Mouse (Mus musculus) intestine, postnatal 0 days (tissue): ENCODE results near the gene Arhgef3. TPM values are rescaled to one million over a fixed set of nuclear protein-coding genes. Genes with fewer than 3 reads are reported as not detected.

ENCODE experiments used
- ATAC-seq: fragments of 200-750 bp; cut with Nextera tagmentation; 2 replicates; pipeline ENCODE4 v1.8.0; 2017; ENCODE audit warnings: mild to moderate bottlenecking, moderate TSS enrichment, moderate library complexity
- H3K27ac ChIP-seq: fragments of 300-500 bp; sonication (generic); 2 replicates; pipeline ENCODE4 v1.5.1; 2014; ENCODE audit warnings: mild to moderate bottlenecking, low read depth, low read length, moderate library complexity
- H3K27me3 ChIP-seq: fragments of 300-500 bp; sonication (generic); replicated peaks from 2 replicates; pipeline ENCODE4 v1.6.1; 2014; ENCODE audit warnings: low read length, mixed read lengths; ENCODE audit not compliant: control insufficient read depth, insufficient read depth
- H3K36me3 ChIP-seq: fragments of 300-500 bp; sonication (generic); 2 replicates; pipeline ENCODE4 v1.6.1; 2014; ENCODE audit warnings: mild to moderate bottlenecking, moderate library complexity; ENCODE audit not compliant: control insufficient read depth, insufficient read depth
- H3K4me1 ChIP-seq: fragments of 300-500 bp; sonication (generic); replicated peaks from 2 replicates; pipeline ENCODE4 v1.6.1; 2014; ENCODE audit warnings: antibody characterized with exemption, low read length, mixed read lengths; ENCODE audit not compliant: control insufficient read depth, insufficient read depth
- H3K4me2 ChIP-seq: fragments of 300-500 bp; sonication (generic); replicated peaks from 2 replicates; pipeline ENCODE4 v1.6.1; 2014; ENCODE audit warnings: low read depth, mild to moderate bottlenecking, moderate library complexity
- H3K4me3 ChIP-seq: fragments of 300-500 bp; sonication (generic); 2 replicates; pipeline ENCODE4 v1.5.1; 2014; ENCODE audit warnings: low read depth, low read length
- H3K9ac ChIP-seq: fragments of 300-500 bp; sonication (generic); 2 replicates; pipeline ENCODE4 v1.6.1; 2014; ENCODE audit warnings: mild to moderate bottlenecking, low read depth, low read length
- H3K9me3 ChIP-seq: fragments of 300-500 bp; sonication (generic); 2 replicates; pipeline ENCODE4 v1.6.1; 2016; ENCODE audit warnings: mixed run types; ENCODE audit not compliant: control insufficient read depth
- CTCF ChIP-seq: sonication (generic); IDR thresholded peaks from 2 replicates; pipeline ENCODE4 v1.5.1; 2016; ENCODE audit warnings: low read depth, mild to moderate bottlenecking, control low read depth, antibody characterized with exemption, moderate library complexity
- WGBS: fragments of 180-500 bp; shearing (Covaris S2); extraction: QIAGEN DNeasy Blood & Tissue Kit; methylation state at CpG from one replicate; pipeline ENCODE4 v1.1.7; 2014; 5-methylcytosine and 5-hydroxymethylcytosine counted together
- polyA plus RNA-seq: library from polyadenylated mRNA; unstranded; fragments of >200 nt; fragmentation: Nextera tagmentation; extraction: Ambion mirVana; gene quantifications from 2 replicates; pipeline ENCODE4 v1.2.1, GENCODE M21; 2015

Gene Arhgef3
- polyA plus RNA-seq, 1 experiment from 2014 or later = 12.2 TPM

DNA sequence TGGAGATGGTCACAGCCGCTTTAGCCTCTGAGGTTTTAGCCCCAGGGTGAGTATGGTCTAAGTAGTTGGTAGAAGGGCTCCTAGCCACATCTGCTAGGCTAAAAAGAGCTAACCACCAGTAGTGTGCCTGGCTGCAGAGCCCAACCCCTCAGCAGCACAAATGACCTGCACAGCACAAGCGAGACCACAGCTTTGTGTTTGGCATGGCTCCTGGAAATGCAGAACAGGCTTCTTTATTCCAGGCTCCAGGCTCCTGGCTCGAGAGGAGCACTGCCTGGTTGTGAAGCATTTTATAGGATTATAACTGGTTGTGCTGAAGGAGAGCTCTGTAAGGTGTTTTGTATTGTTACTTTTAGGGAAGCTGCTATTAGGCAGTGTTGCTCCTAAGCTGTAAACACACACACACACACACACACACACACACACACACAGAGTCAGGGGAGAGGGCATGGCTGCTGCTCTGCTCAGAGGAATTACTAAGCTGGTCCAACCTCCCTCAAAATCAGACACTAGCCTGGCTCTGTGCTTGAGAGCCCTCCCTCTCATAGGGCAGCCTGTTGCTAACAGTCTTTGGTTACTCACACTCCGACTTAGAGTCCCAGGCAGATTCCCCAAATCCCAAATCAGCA lies 217.8 kb downstream of the Arhgef3 start:
- no peaks in the 10 kb centered on the region; the same call in 1 of the 2 replicates for H3K27me3 ChIP-seq
- H3K9me3 ChIP-seq = no peaks in the 10 kb centered on the region
- no peaks in the 10 kb centered on the region for H3K4me1 ChIP-seq
- no peak for TF ChIP-seq CTCF
- 81% methylated on average over 4 of the region's 4 CpGs for WGBS
- no peaks in the 10 kb centered on the region for H3K36me3 ChIP-seq
- H3K4me2 ChIP-seq = no peak overlapping the region
- no peak for ATAC-seq
- H3K9ac ChIP-seq = no peak overlapping the region
- no peak overlapping the region for H3K4me3 ChIP-seq
- H3K27ac ChIP-seq = no peak overlapping the region

DNA sequence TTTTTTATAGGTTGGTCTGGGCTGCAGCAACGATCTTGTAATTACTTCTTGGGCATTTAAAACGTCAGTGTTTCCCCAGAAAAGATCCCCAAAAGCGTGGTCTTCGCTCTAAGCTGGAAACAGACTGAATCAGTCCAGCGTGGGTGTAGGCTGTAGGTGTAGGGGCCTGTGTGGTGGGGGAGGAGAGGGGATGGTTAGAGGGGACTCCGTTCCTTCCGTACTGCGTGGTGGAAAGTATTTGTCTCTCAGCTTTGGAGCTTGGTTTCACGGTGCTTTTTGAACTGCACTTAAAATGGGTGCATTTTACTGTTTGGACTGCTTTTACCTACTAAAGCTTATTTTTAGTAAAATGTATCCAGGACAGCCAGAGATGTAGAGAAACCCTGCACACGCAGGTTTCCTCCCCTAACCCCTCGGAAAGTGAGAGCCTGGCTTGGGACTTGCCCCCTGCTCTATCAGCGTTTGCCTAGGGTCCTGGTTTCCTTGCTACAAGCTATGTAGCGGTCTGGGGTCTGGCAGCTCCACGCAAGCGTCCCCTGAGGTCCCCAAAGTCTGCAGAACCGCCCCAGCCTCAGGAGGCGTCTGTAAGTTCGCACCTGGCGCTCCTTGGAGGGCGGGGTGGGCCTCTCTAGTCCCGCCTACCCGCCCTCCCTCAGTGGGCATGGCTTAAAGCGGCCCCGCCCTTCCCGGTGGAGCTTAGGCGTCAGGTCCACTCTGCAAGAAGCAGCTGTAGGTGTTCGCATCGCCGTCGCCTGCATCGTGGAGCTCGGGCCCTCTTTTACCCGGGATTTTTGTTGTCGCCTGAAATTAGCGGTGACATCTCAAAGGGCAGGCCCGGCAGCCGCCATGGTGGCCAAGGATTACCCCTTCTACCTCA lies 220.9 kb downstream of the Arhgef3 start:
- Histone ChIP-seq H3K9me3 (no peaks in the 10 kb centered on the region), H3K27ac (peak overlapping the region; percentile 62), H3K4me2 (peak overlapping the region; percentile 90), H3K9ac (peak overlapping the region; percentile 62), H3K36me3 (no peaks in the 10 kb centered on the region), H3K27me3 (no peaks in the 10 kb centered on the region; the same call in 1 of the 2 replicates), H3K4me3 (peak overlapping the region; percentile 60), H3K4me1 (no peaks in the 10 kb centered on the region)
- WGBS = 5% methylated on average over 37 of the region's 37 CpGs
- peak; percentile 94 for ATAC-seq
- TF ChIP-seq CTCF = no peak

DNA sequence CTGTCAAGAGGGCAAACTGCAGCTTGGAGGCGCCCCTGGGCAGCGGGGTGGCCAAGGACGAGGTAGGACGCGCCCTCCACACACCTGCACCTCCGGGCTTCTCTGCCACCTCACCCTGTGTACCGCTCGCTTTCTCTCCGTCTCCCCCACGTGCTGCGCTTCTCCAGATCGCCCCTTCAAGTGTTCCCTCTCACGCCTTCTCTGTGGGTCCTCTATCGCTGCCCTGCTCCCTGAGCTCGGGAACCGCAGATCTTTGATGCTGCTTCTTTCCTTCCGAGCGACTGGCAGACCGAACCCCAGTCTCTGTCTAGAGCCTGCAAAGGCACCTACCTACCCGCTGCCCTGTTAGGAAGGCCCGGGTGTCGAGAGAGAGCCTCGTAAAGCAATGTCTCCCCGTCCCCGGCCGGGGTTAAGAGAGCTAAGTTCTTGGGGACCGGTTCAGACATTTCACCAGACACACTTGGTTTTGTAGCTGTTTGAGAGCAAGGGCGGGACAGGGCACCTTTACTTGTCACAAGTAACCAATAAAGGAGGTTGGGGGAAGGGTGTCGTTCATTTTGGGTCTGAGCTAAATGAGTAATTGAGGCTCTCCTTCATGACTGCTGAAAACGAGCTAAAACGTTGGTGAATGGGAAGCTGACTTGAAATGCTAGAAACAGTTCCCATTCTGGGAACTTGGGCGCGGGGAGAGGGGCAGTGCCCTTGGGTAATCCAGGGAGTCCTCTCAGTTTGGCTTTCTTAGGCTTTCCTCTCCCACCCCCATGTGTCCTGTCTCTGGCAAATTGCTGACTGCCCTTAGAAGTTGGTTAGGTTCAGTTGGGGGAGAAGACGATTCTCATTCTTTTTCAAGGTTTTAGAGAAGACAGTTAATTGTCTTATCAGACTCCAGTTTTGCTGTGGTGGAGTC lies 221.8 kb downstream of the Arhgef3 start:
- no peaks in the 10 kb centered on the region for H3K4me1 ChIP-seq
- peak overlapping the region; percentile 62 for H3K27ac ChIP-seq
- no peaks in the 10 kb centered on the region; the same call in 1 of the 2 replicates for H3K27me3 ChIP-seq
- H3K4me3 ChIP-seq = peak overlapping the region; percentile 60
- H3K36me3 ChIP-seq = no peaks in the 10 kb centered on the region
- H3K4me2 ChIP-seq = peak overlapping the region; percentile 90
- WGBS = 5% methylated on average over 34 of the region's 34 CpGs
- peak overlapping the region; percentile 62 for H3K9ac ChIP-seq
- peak; percentile 68 for ATAC-seq
- no peaks in the 10 kb centered on the region for H3K9me3 ChIP-seq
- 0 out of 2 replicates have a peak, but pooled peaks have one; percentile 32 for TF ChIP-seq CTCF

DNA sequence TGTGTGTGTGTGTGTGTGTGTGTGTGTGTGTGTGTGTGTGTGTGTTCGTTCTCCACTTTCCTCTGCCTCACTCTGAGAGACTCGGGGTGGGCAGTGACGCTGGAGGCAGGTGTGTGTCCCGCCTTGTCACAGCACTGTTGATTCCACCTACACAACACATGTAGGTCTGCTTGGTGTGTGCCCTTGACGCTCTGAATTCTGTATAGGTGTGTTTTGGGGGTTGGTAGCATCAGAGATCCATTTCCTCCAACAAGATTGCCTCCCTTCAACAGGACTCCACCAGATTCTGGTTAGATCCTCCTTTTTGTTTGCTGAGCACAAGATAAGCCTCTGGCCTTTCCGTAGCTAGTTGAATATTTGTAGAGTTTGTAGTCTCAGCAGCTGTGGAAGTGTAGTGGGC lies 222.5 kb downstream of the Arhgef3 start:
- WGBS = 61% methylated on average over 6 of the region's 6 CpGs
- TF ChIP-seq CTCF = no peak
- no peaks in the 10 kb centered on the region; the same call in 1 of the 2 replicates for H3K27me3 ChIP-seq
- H3K9me3 ChIP-seq = no peaks in the 10 kb centered on the region
- H3K27ac ChIP-seq = no peak overlapping the region
- peak overlapping the region; percentile 90 for H3K4me2 ChIP-seq
- no peak for ATAC-seq
- H3K4me3 ChIP-seq = peak overlapping the region; percentile 60
- H3K4me1 ChIP-seq = no peaks in the 10 kb centered on the region
- no peaks in the 10 kb centered on the region for H3K36me3 ChIP-seq
- peak overlapping the region; percentile 17; the same call in 1 of the 2 replicates for H3K9ac ChIP-seq

DNA sequence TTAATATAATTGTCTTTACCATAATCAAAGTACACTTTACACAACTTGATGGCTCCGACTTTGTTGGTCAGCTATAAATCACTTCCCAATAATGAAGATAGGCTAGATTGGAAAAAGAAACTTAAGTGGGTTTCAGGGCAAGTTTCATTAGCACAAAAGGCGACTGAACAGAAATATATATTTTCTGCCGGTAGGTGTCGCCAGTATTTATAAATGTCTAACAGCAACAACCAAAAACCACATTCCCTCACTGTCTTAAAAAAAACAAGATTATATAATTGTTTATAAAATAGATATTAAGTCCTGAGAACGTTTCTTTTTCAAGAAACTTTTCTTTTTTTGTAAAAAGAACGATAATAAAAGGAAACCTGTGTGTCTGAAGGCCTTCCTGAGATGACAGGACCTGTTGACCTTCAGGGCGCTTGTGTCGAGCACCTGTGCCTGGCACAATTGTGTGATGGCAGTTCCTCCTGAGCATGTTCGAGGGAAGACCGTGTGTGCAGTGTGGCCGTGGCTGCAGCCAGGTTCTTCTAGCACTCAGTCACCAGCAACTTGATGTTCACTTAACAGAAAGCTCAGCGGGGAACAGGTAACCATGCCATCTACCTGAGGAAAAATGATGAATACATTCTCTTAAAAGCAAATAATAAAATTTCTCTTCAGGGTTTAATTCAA lies 223.5 kb downstream of the Arhgef3 start:
- Histone ChIP-seq H3K4me2 (peak overlapping the region; percentile 90), H3K4me3 (0 out of 2 replicates have a peak overlapping the region, but pooled peaks have one; percentile 60), H3K27me3 (no peaks in the 10 kb centered on the region; the same call in 1 of the 2 replicates), H3K9me3 (no peaks in the 10 kb centered on the region), H3K36me3 (no peaks in the 10 kb centered on the region), H3K9ac (no peak overlapping the region), H3K4me1 (no peaks in the 10 kb centered on the region), H3K27ac (no peak overlapping the region)
- ATAC-seq = no peak
- peak; percentile 61 for TF ChIP-seq CTCF
- WGBS = 34% methylated on average over 12 of the region's 12 CpGs
